Mouse (Mus musculus) limb, embryonic 15.5 days (tissue): ENCODE measurements at regions not wholly inside any gene's neighbourhood (a gene's known extent, or its start where the extent isn't known, plus 50 kb on each side); places are given as distances from the start of the nearest gene placed in this dataset.

Experiments used
- ATAC-seq: fragments of 200-750 bp; cut with Nextera tagmentation; 2 replicates; pipeline ENCODE4 v1.8.0; 2017; ENCODE audit warnings: low read depth, moderate TSS enrichment; ENCODE audit not compliant: insufficient number of reproducible peaks, low FRiP score, low TSS enrichment
- H3K27ac ChIP-seq: fragments of 300-500 bp; sonication (generic); 2 replicates; pipeline ENCODE4 v1.5.1; 2015; ENCODE audit warnings: moderate library complexity, mild to moderate bottlenecking, inconsistent platforms
- H3K27me3 ChIP-seq: fragments of 300-500 bp; sonication (generic); 2 replicates; pipeline ENCODE4 v1.6.1; 2015; ENCODE audit warnings: inconsistent platforms
- H3K36me3 ChIP-seq: fragments of 300-500 bp; sonication (generic); 2 replicates; pipeline ENCODE4 v1.6.1; 2015; ENCODE audit warnings: inconsistent platforms
- H3K4me1 ChIP-seq: fragments of 300-500 bp; sonication (generic); 2 replicates; pipeline ENCODE4 v1.6.1; 2015; ENCODE audit warnings: inconsistent platforms
- H3K4me2 ChIP-seq: fragments of 300-500 bp; sonication (generic); 2 replicates; pipeline ENCODE4 v1.6.1; 2015; ENCODE audit warnings: mild to moderate bottlenecking, inconsistent platforms
- H3K4me3 ChIP-seq: fragments of 300-500 bp; sonication (generic); 2 replicates; pipeline ENCODE4 v1.5.1; 2015; ENCODE audit warnings: mild to moderate bottlenecking, inconsistent platforms
- H3K9ac ChIP-seq: fragments of 300-500 bp; sonication (generic); 2 replicates; pipeline ENCODE4 v1.6.1; 2015; ENCODE audit warnings: inconsistent platforms
- H3K9me3 ChIP-seq: fragments of 300-500 bp; sonication (generic); 2 replicates; pipeline ENCODE4 v1.6.1; 2016; ENCODE audit warnings: inconsistent platforms
- WGBS: fragments of 180-500 bp; shearing (Covaris S2); methylation state at CpG from one replicate; pipeline ENCODE4 v1.1.7; 2015; 5-methylcytosine and 5-hydroxymethylcytosine counted together

DNA sequence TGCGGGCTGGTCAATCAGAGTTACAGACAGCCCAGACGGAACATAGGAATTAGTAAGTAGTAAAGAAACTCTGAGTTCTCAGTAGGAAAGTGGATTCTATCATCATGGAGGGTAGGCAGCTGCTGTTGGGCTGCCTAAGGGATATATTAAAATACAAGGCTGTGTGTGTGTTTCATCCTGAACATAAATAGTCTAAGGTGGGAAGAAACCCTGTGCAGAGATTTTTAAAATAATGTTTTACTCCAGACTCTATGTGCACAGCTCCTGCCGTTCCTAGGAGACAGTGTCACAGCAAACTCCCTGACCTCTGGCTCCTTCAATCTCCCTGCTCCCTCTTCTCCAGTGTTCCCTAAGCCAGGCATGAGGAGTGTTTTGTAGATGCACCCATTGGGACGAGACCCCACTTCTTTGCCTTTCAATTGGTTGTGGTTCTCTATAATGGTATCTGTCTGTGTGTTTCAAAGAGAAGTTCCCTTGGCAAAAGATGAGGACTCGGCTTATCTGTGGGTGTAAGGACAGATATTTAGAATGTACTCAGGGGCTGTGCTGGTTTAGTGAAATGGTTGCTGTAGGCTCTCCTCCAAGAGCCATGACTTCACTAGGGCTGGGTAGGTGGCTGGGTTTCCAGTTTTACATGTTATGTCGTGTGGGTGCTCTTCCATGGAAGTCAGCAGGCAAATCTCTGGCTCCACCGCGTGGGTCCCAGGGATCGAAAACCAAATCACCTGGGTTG is 93.1 kb upstream of the Pcbd1 start:
- 83% methylated on average over 9 of the region's 9 CpGs for WGBS
- H3K36me3 ChIP-seq: no peaks in the 10 kb centered on the region
- no peak overlapping the region for H3K27ac ChIP-seq

DNA sequence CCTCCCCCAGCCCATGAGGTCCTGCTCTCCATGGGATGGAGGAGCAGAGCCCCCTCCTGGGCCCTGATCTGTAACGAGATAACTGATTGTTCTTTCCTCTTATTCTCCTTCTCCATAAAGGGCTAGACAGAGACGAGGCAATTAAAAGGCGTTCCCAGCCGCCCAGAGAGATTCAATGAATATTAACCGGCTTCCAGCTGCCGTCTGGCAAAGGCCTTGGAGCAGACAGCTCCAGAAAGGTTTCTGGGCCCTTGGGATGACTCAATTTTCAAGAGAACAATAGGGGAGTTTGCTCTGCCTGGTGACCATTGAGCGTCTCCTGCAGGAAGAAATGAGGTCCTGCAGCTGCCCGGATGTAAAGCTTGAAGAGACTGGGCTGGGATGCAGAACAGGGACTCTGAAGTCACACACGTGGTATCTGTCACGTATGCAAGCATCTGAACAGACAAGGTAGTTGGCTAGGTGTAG is 104.0 kb upstream of the Pcbd1 start:
- no peaks in the 10 kb centered on the region for H3K4me1 ChIP-seq
- no peak overlapping the region for H3K27ac ChIP-seq
- H3K36me3 ChIP-seq: no peaks in the 10 kb centered on the region
- no peak for ATAC-seq
- no peak overlapping the region for H3K9ac ChIP-seq
- H3K9me3 ChIP-seq: no peaks in the 10 kb centered on the region
- no peak overlapping the region for H3K4me3 ChIP-seq
- no peak overlapping the region for H3K4me2 ChIP-seq
- no peaks in the 10 kb centered on the region for H3K27me3 ChIP-seq
- WGBS: 19% methylated on average over 10 of the region's 10 CpGs

More for the DNA sequence above, 93.1 kb upstream of the Pcbd1 start:
- no peak for ATAC-seq
- Histone ChIP-seq H3K27me3 (no peaks in the 10 kb centered on the region), H3K9me3 (no peaks in the 10 kb centered on the region), H3K9ac (no peak overlapping the region), H3K4me2 (no peak overlapping the region), H3K4me3 (no peak overlapping the region), H3K4me1 (no peaks in the 10 kb centered on the region)

DNA sequence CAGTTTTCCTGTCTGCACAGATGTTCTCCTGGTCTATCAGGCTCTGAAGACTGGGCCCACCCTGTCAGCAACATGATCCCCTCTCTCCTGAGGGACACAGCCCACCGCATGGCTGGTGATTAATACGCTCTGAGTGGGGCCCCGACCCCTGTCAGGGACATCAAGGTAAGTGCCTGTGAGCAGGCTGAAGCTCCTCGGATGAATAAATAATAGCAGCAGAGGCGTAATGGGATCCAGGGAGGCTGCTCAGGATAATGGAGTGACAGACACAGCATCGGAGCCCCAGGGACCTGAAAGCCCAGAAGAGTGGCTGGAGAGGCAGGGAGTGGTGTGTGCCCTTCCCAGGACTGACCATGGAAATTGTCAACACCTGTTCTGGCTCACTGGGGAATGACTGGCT is 107.4 kb upstream of the Pcbd1 start:
- no peak for ATAC-seq
- no peaks in the 10 kb centered on the region for H3K9me3 ChIP-seq
- H3K4me3 ChIP-seq: no peak overlapping the region
- no peak overlapping the region for H3K27ac ChIP-seq
- no peaks in the 10 kb centered on the region for H3K27me3 ChIP-seq
- H3K36me3 ChIP-seq: no peaks in the 10 kb centered on the region
- 25% methylated on average over 6 of the region's 6 CpGs for WGBS
- H3K4me2 ChIP-seq: no peak overlapping the region
- H3K9ac ChIP-seq: no peak overlapping the region
- peaks cover 4% of the 10 kb centered on the region; the same call in 1 of the 2 replicates for H3K4me1 ChIP-seq

DNA sequence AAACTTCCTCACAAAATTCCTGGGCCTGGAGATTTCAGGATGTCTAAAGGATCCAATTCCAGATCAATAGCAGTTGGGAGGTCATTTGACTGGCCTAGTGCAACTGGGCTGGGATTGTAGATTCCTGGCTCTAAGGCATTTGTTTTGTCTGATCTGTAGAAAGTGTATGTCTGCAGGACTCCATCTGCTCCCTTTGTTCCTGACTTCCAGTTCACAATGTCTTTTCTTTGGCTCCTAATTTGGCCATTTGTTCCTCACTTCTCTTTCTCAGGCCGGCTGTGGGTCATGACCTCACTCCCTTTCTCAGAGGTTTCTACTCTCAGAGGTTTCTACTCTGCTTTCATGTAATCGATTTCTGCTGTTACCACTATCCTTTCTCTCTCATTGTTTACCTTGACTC is 115.5 kb upstream of the Pcbd1 start:
- Histone ChIP-seq H3K27ac (no peak overlapping the region), H3K27me3 (no peaks in the 10 kb centered on the region), H3K4me2 (no peak overlapping the region), H3K4me3 (no peak overlapping the region), H3K4me1 (no peaks in the 10 kb centered on the region), H3K9me3 (no peaks in the 10 kb centered on the region), H3K9ac (no peak overlapping the region), H3K36me3 (no peaks in the 10 kb centered on the region)
- no peak for ATAC-seq
- WGBS: 44% methylated on average over 2 of the region's 2 CpGs

DNA sequence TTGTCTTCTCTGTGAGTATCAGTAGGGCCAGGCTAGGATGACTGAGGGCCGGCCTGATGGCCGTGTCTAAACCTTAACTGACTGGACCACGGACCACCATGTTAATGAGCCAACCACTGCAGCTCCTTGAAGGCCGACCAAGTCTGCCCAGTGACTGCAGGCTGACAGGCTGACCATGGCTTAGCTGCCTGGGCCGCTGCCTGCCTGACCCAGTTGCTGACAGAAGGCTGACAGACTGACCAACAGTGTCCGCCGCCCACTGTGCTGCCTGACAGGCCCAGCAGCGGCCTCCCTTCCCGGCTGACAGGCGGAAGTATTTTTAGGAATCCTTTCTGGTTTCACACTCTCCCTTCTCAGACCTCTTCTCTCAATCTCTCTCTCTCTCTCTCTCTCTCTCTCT is 124.3 kb upstream of the Pcbd1 start:
- Histone ChIP-seq H3K9ac (no peak overlapping the region), H3K4me2 (no peak overlapping the region), H3K27ac (no peak overlapping the region), H3K27me3 (no peaks in the 10 kb centered on the region), H3K4me3 (no peak overlapping the region), H3K9me3 (no peaks in the 10 kb centered on the region), H3K4me1 (no peaks in the 10 kb centered on the region), H3K36me3 (no peaks in the 10 kb centered on the region)
- ATAC-seq: no peak
- 81% methylated on average over 10 of the region's 10 CpGs for WGBS

DNA sequence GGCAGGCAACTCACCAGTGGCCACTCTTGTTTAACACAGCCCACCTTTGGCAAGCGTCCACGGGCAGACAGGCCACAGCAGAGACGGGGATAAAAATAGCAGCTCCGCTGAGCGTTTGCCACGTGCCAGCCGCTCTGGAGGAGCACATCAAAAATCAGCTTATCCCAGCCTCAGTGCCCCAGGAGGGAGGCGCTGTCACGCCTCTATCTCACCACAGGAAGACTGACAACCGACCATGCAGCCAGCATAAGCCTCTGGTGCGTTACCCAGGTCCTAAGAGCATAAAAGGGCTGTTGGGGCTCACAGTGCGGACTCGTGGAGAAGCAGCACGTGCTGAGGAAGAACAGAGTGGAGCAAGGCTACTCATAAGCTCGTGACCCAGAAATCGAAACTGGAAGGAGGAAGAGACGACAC is 126.4 kb upstream of the Unc5b start:
- no peaks in the 10 kb centered on the region for H3K27me3 ChIP-seq
- WGBS: 33% methylated on average over 17 of the region's 17 CpGs
- H3K9ac ChIP-seq: no peak overlapping the region
- H3K9me3 ChIP-seq: no peaks in the 10 kb centered on the region
- H3K4me2 ChIP-seq: no peak overlapping the region
- H3K4me3 ChIP-seq: no peak overlapping the region
- no peak overlapping the region for H3K27ac ChIP-seq
- H3K4me1 ChIP-seq: peaks cover 9% of the 10 kb centered on the region
- ATAC-seq: no peak
- H3K36me3 ChIP-seq: no peaks in the 10 kb centered on the region

DNA sequence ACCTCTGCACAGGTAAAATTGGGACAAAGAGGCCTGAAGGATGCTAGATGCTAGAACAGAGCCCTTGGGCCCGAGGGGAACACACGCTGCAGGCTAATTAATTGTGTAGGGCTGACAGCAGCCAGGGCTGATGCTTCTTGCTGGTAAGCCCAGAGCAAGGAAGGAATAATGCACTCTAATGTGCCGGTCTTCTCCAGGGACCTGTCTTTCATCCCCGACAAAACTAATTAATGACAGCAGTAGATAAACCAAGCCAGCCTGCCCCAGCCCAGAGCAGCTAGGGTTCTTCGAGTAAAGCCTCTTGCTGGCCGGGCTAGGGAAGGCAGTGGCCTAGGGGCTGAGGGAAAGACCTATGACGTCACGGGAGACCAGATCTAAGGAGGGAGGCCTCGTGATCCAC is 124.1 kb upstream of the Unc5b start:
- H3K9me3 ChIP-seq: no peaks in the 10 kb centered on the region
- no peak for ATAC-seq
- H3K27ac ChIP-seq: no peak overlapping the region
- WGBS: 40% methylated on average over 9 of the region's 9 CpGs
- H3K4me2 ChIP-seq: no peak overlapping the region
- no peaks in the 10 kb centered on the region for H3K36me3 ChIP-seq
- H3K9ac ChIP-seq: no peak overlapping the region
- H3K27me3 ChIP-seq: no peaks in the 10 kb centered on the region
- peaks cover 9% of the 10 kb centered on the region for H3K4me1 ChIP-seq
- H3K4me3 ChIP-seq: no peak overlapping the region

DNA sequence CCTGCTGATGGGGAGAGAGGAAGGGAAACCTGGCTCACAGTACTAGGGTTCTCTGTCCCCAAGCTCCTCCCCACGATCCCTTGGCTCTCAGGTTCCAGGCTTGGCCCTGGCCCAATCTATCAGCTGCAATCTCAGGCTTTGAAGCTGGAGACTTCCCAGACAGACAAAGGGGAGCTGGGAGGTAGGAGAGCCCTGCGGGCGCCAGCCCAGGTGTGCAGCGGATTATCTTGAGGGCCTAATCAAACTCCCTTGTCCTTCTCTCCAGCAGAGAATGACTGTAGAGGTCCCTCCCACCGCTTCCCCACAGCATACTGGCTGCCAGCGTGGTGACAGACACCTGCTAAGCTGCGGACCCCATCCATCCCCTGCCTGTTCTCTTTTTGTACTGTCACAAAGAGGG is 121.1 kb upstream of the Unc5b start:
- peaks cover 1% of the 10 kb centered on the region for H3K4me1 ChIP-seq
- no peak overlapping the region for H3K27ac ChIP-seq
- H3K4me2 ChIP-seq: no peak overlapping the region
- 17% methylated on average over 7 of the region's 7 CpGs for WGBS
- no peak overlapping the region for H3K4me3 ChIP-seq
- H3K9ac ChIP-seq: no peak overlapping the region
- H3K27me3 ChIP-seq: no peaks in the 10 kb centered on the region
- ATAC-seq: no peak
- H3K36me3 ChIP-seq: no peaks in the 10 kb centered on the region
- no peaks in the 10 kb centered on the region for H3K9me3 ChIP-seq

DNA sequence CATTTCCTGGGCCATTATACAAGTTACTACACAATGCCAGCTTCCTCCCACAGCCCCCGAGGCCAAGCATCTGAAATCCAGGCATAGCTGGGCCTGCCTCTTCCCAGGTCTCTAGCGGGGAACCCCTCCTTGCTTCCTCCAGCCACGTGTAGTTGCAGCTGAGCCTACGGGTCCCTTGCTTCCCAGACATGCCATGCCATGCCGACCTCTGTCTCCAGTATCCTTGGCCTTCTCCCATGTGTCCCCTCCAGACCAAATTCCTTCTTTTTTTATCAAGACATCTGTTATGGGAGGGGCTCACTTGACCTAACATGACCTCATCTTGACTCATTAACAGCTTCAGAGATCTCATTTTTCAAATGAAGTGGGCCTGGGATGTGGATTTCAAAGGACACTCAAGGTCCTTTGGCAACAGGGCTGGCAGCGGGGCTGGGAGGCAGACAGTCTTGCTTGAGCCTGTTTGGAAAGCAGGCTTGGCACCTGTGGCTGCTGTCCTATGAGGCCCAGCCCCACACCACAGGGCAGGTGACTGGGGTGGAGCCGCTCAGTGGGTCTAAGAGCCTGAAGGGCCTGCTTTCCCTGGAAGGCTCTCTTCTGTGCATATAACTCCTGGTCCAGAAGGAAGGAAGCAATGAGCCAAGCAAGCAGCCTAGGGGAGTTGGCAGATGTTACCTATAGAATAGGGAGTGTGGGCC is 117.7 kb upstream of the Unc5b start:
- 21% methylated on average over 7 of the region's 7 CpGs for WGBS

DNA sequence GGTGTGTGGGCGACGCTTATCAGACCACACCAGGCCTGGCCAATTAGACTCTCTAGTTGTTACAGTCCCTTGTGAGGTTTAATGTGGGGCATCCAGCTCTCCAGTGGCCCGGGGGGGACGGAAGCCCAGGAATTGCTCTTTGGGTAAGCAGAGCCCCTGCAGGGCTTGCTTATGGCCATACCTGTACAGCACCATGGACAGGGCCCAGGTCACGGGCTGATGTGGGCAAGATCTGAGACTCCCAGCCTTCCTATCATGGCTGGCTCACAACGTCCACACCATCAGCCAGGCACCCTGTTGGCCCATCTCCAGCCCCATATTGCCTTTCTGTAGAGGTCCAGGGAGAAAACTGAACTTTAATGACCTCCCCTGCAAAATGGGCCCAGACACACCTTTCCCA is 111.7 kb upstream of the Unc5b start:
- Histone ChIP-seq H3K4me1 (no peaks in the 10 kb centered on the region), H3K27ac (no peak overlapping the region), H3K4me2 (no peak overlapping the region), H3K27me3 (no peaks in the 10 kb centered on the region), H3K36me3 (no peaks in the 10 kb centered on the region), H3K9ac (no peak overlapping the region), H3K9me3 (no peaks in the 10 kb centered on the region), H3K4me3 (no peak overlapping the region)
- 58% methylated on average over 6 of the region's 6 CpGs for WGBS
- ATAC-seq: no peak

More for the DNA sequence above, 117.7 kb upstream of the Unc5b start:
- Histone ChIP-seq H3K27me3 (no peaks in the 10 kb centered on the region), H3K9ac (no peak overlapping the region), H3K4me3 (no peak overlapping the region), H3K27ac (no peak overlapping the region), H3K4me2 (no peak overlapping the region), H3K9me3 (no peaks in the 10 kb centered on the region), H3K4me1 (no peaks in the 10 kb centered on the region), H3K36me3 (no peaks in the 10 kb centered on the region)
- no peak for ATAC-seq

DNA sequence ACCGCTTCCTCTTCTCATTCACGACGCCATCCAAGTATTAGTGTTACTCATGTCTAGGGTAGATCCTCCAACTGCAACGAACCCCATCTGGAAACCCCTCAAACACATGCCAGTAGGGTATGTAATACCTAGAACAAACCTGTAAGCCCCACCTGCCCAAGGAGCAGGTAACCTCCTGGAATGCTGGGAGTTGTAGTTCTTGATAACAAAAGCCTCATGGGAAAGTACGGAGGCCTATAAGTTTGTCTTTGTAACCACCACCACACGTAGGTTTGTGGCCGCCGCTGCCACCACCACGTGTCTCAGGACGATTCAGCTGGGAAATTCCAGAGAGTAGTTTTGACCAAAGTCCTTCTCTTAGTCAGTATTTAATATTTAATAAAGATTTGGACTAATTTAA is 107.4 kb upstream of the Unc5b start:
- Histone ChIP-seq H3K27me3 (0 out of 2 replicates have a peak, but pooled peaks cover 18% of the 10 kb centered on the region), H3K4me2 (no peak overlapping the region), H3K4me1 (peaks cover 7% of the 10 kb centered on the region; the same call in 1 of the 2 replicates), H3K27ac (no peak overlapping the region), H3K9me3 (no peaks in the 10 kb centered on the region), H3K4me3 (no peak overlapping the region), H3K36me3 (no peaks in the 10 kb centered on the region), H3K9ac (no peak overlapping the region)
- no peak for ATAC-seq
- 85% methylated on average over 10 of the region's 10 CpGs for WGBS

DNA sequence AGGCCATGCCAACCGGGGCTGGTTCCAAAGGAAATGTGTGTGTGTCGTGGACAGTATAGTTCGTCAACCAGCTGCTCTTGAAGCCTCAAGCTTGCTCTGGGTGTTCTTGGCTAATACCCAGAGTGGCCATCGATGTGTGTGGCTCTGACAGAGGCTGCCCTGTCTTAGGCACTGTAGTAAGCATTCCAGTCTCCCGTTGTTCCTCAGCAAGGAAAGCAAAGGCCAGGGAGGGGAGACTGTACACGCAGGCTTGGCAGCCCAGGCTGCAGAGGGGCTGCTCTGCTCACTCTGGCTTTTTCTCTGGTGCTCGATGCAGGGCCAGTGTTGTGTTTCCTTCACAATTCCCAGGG is 106.1 kb upstream of the Unc5b start:
- Histone ChIP-seq H3K9me3 (no peaks in the 10 kb centered on the region), H3K9ac (no peak overlapping the region), H3K4me2 (no peak overlapping the region), H3K27me3 (0 out of 2 replicates have a peak, but pooled peaks cover 18% of the 10 kb centered on the region), H3K36me3 (no peaks in the 10 kb centered on the region), H3K27ac (no peak overlapping the region), H3K4me3 (no peak overlapping the region), H3K4me1 (peaks cover 8% of the 10 kb centered on the region; the same call in 1 of the 2 replicates)
- ATAC-seq: peak; percentile 10; the same call in 1 of the 2 replicates
- WGBS: 48% methylated on average over 7 of the region's 7 CpGs
